Mouse (Mus musculus) lung, embryonic 16.5 days (tissue): Measurements from ENCODE around the gene Elovl3. TPM values are rescaled to one million over a fixed set of nuclear protein-coding genes. Genes with fewer than 3 reads are reported as not detected.

Experiments
- ATAC-seq: fragments of 200-750 bp; cut with Nextera tagmentation; 2 replicates; pipeline ENCODE4 v1.8.0; 2017; ENCODE audit warnings: low read depth, mild to moderate bottlenecking, moderate library complexity
- H3K27ac ChIP-seq: fragments of 300-500 bp; sonication (generic); 2 replicates; pipeline ENCODE4 v1.5.1; 2014; ENCODE audit warnings: mild to moderate bottlenecking, control low read depth, low read length
- H3K27me3 ChIP-seq: fragments of 300-500 bp; sonication (generic); 2 replicates; pipeline ENCODE4 v1.6.1; 2014; ENCODE audit warnings: low read depth, low read length, mixed read lengths; ENCODE audit not compliant: control insufficient read depth, insufficient read depth
- H3K36me3 ChIP-seq: fragments of 300-500 bp; sonication (generic); 2 replicates; pipeline ENCODE4 v1.6.1; 2014; ENCODE audit warnings: low read length; ENCODE audit not compliant: control insufficient read depth, insufficient read depth
- H3K4me1 ChIP-seq: fragments of 300-500 bp; sonication (generic); replicated peaks from 2 replicates; pipeline ENCODE4 v1.6.1; 2014; ENCODE audit warnings: low read length, mixed read lengths; ENCODE audit not compliant: control insufficient read depth, insufficient read depth
- H3K4me2 ChIP-seq: fragments of 300-500 bp; sonication (generic); 2 replicates; pipeline ENCODE4 v1.6.1; 2014; ENCODE audit warnings: low read depth, low read length, control low read depth
- H3K4me3 ChIP-seq: fragments of 300-500 bp; sonication (generic); 2 replicates; pipeline ENCODE4 v1.5.1; 2014; ENCODE audit warnings: mild to moderate bottlenecking, low read length, control low read depth
- H3K9ac ChIP-seq: fragments of 300-500 bp; sonication (generic); 2 replicates; pipeline ENCODE4 v1.6.1; 2014; ENCODE audit warnings: low read length, control low read depth
- H3K9me3 ChIP-seq: fragments of 300-500 bp; sonication (generic); 2 replicates; pipeline ENCODE4 v1.6.1; 2016; ENCODE audit warnings: low read length; ENCODE audit not compliant: control insufficient read depth
- WGBS: fragments of 180-500 bp; shearing (Covaris S2); extraction: QIAGEN DNeasy Blood & Tissue Kit; methylation state at CpG from one replicate; pipeline ENCODE4 v1.1.7; 2014; 5-methylcytosine and 5-hydroxymethylcytosine counted together
- polyA plus RNA-seq: library from polyadenylated mRNA; unstranded; fragments of >200 nt; fragmentation: Nextera tagmentation; extraction: Ambion mirVana; gene quantifications from 2 replicates; pipeline ENCODE4 v1.2.1, GENCODE M21; 2015

The Elovl3 gene
- polyA plus RNA-seq, 1 experiment from 2014 or later = 0.10 TPM

GRCm38 (mm10) chr19:46175173-46175572 lies 43.5 kb downstream of the Elovl3 start:
- Histone ChIP-seq H3K9me3 (no peaks in the 10 kb centered on the region), H3K4me2 (no peak overlapping the region), H3K4me3 (no peak overlapping the region), H3K36me3 (peaks cover 6% of the 10 kb centered on the region; the same call in 1 of the 2 replicates), H3K9ac (no peak overlapping the region), H3K27me3 (no peaks in the 10 kb centered on the region), H3K27ac (peak overlapping the region; percentile 15; the same call in 1 of the 2 replicates), H3K4me1 (no peaks in the 10 kb centered on the region)
- peak; percentile 43; the same call in 1 of the 2 replicates for ATAC-seq

- Histone ChIP-seq H3K27ac (no peak overlapping the region), H3K4me2 (no peak overlapping the region), H3K9ac (no peak overlapping the region), H3K9me3 (no peaks in the 10 kb centered on the region), H3K4me1 (no peaks in the 10 kb centered on the region), H3K36me3 (peaks cover 3% of the 10 kb centered on the region; the same call in 1 of the 2 replicates), H3K27me3 (no peaks in the 10 kb centered on the region), H3K4me3 (no peak overlapping the region)
- 40% methylated on average over 5 of the region's 5 CpGs for WGBS
- no peak for ATAC-seq
Measured at GRCm38 (mm10) chr19:46177046-46177445, 45.3 kb downstream of the Elovl3 start.

- H3K27me3 ChIP-seq = no peaks in the 10 kb centered on the region
- H3K9ac ChIP-seq = no peak overlapping the region
- H3K4me3 ChIP-seq = no peak overlapping the region
- H3K27ac ChIP-seq = no peak overlapping the region
- H3K36me3 ChIP-seq = no peaks in the 10 kb centered on the region
- H3K4me2 ChIP-seq = no peak overlapping the region
- no peaks in the 10 kb centered on the region for H3K4me1 ChIP-seq
- 84% methylated on average over 2 of the region's 2 CpGs for WGBS
- H3K9me3 ChIP-seq = no peaks in the 10 kb centered on the region
- no peak for ATAC-seq
Measured at GRCm38 (mm10) chr19:46180274-46180673, 48.6 kb downstream of the Elovl3 start.

GRCm38 (mm10) chr19:46182241-46182640 lies 50.5 kb downstream of the Elovl3 start:
- 88% methylated on average over 3 of the region's 3 CpGs for WGBS
- H3K9ac ChIP-seq = no peak overlapping the region

More at GRCm38 (mm10) chr19:46182241-46182640, 50.5 kb downstream of the Elovl3 start:
- ATAC-seq = no peak
- Histone ChIP-seq H3K9me3 (no peaks in the 10 kb centered on the region), H3K4me2 (no peak overlapping the region), H3K27me3 (no peaks in the 10 kb centered on the region), H3K36me3 (no peaks in the 10 kb centered on the region), H3K4me1 (0 out of 2 replicates have a peak, but pooled peaks cover 5% of the 10 kb centered on the region), H3K27ac (no peak overlapping the region), H3K4me3 (no peak overlapping the region)

Other genes starting within 250 kb of the Elovl3 start
- gene Armh3, start 133.4 kb upstream of the Elovl3 start, polyA plus RNA-seq = 16.9 and 18.0 TPM in 2 replicates
- gene Hps6, start 128.4 kb upstream of the Elovl3 start, polyA plus RNA-seq = 10.2 and 11.1 TPM in 2 replicates
- gene Pprc1, start 87.0 kb upstream of the Elovl3 start, polyA plus RNA-seq = 24.4 and 27.0 TPM in 2 replicates
- gene Ldb1, start 86.7 kb upstream of the Elovl3 start, polyA plus RNA-seq = 55.3 and 70.7 TPM in 2 replicates
- 59.2 and 66.2 TPM in 2 replicates for gene Nolc1, start 56.0 kb upstream of the Elovl3 start, polyA plus RNA-seq
- gene Pitx3, start 16.4 kb downstream of the Elovl3 start, polyA plus RNA-seq = 0.55 TPM in 1 of 2 replicates, not detected in the other
- 45.5 and 47.2 TPM in 2 replicates for gene Gbf1, start 20.6 kb downstream of the Elovl3 start, polyA plus RNA-seq
- 8.3 and 9.1 TPM in 2 replicates for gene Nfkb2, start 172.4 kb downstream of the Elovl3 start, polyA plus RNA-seq
- gene Psd, start 195.3 kb downstream of the Elovl3 start, polyA plus RNA-seq = 3.4 and 4.3 TPM in 2 replicates
- gene Fbxl15, start 196.3 kb downstream of the Elovl3 start, polyA plus RNA-seq = 12.0 and 13.3 TPM in 2 replicates
- 144 and 153 TPM in 2 replicates for gene Cuedc2, start 206.8 kb downstream of the Elovl3 start, polyA plus RNA-seq
- gene Mfsd13a, start 209.2 kb downstream of the Elovl3 start, polyA plus RNA-seq = 10.4 and 11.4 TPM in 2 replicates
- 1.7 and 1.9 TPM in 2 replicates for gene 2310034G01Rik, start 218.4 kb downstream of the Elovl3 start, polyA plus RNA-seq